Mouse (Mus musculus) myocyte (in vitro differentiated cells): ENCODE measurements around the gene Dvl1. TPM values are rescaled to one million over a fixed set of nuclear protein-coding genes. Genes with fewer than 3 reads are reported as not detected.

Experiments used
- H3K27me3 ChIP-seq: one replicate; pipeline ENCODE4 v1.6.1; 2011; ENCODE audit not compliant: control insufficient read depth, insufficient read depth, insufficient read length
- H3K36me3 ChIP-seq: one replicate; pipeline ENCODE4 v1.6.1; 2011; ENCODE audit not compliant: control insufficient read depth, insufficient read depth
- H3K4me2 ChIP-seq: one replicate; pipeline ENCODE4 v1.6.1; 2011; ENCODE audit warnings: low read depth, control low read depth
- H3K4me3 ChIP-seq: one replicate; pipeline ENCODE4 v1.5.1; 2011; ENCODE audit warnings: mild to moderate bottlenecking, control low read depth, moderate library complexity
- H3K79me2 ChIP-seq: one replicate; pipeline ENCODE4 v1.6.1; 2011; ENCODE audit not compliant: control insufficient read depth, insufficient read depth
- H3ac ChIP-seq: one replicate; pipeline ENCODE4 v1.6.1; 2011; ENCODE audit not compliant: control insufficient read depth, insufficient read length
- CEBPB ChIP-seq: IDR thresholded peaks from 2 replicates; pipeline ENCODE4 v1.6.1; 2011; ENCODE audit warnings: mild to moderate bottlenecking, moderate library complexity; ENCODE audit not compliant: poor library complexity, insufficient read depth, severe bottlenecking
- E2F4 ChIP-seq: IDR thresholded peaks from one replicate; pipeline ENCODE4 v1.6.1; 2011; ENCODE audit warnings: mild to moderate bottlenecking, control low read depth, moderate library complexity; ENCODE audit not compliant: insufficient read depth
- MAX ChIP-seq: IDR thresholded peaks from one replicate; pipeline ENCODE4 v1.6.1; 2011; ENCODE audit warnings: low read depth, mild to moderate bottlenecking, control low read depth
- MYOD1 ChIP-seq, 3 experiments: IDR thresholded peaks; one replicate each; pipeline ENCODE4 v1.6.1; 2011; ENCODE audit warnings: control low read depth in 2 of 3, low read depth in 2 of 3, mild to moderate bottlenecking in 2 of 3, moderate library complexity in 1 of 3; ENCODE audit not compliant: insufficient read length in 2 of 3, control insufficient read depth in 1 of 3
- MYOG ChIP-seq, 3 experiments: IDR thresholded peaks; one replicate each; pipeline ENCODE4 v1.6.1; 2011; ENCODE audit warnings: control low read depth in 2 of 3, low read depth in 2 of 3, mild to moderate bottlenecking in 2 of 3; ENCODE audit not compliant: insufficient read length in 2 of 3, control insufficient read depth in 1 of 3, insufficient read depth in 1 of 3
- POLR2A ChIP-seq: IDR thresholded peaks from one replicate; pipeline ENCODE4 v1.6.1; 2011; ENCODE audit warnings: low read depth, mild to moderate bottlenecking, control low read depth, moderate library complexity; ENCODE audit not compliant: insufficient read length
- POLR2AphosphoS2 ChIP-seq: IDR thresholded peaks from one replicate; pipeline ENCODE4 v1.6.1; 2011; ENCODE audit warnings: low read depth, control low read depth; ENCODE audit not compliant: insufficient read length
- REST ChIP-seq: IDR thresholded peaks from one replicate; pipeline ENCODE4 v1.6.1; 2011; ENCODE audit warnings: mild to moderate bottlenecking, control low read depth, moderate library complexity; ENCODE audit not compliant: insufficient read depth, insufficient read length
- SRF ChIP-seq: IDR thresholded peaks from one replicate; pipeline ENCODE4 v1.6.1; 2011; ENCODE audit warnings: low read depth; ENCODE audit not compliant: control insufficient read depth, insufficient read length
- TCF12 ChIP-seq: IDR thresholded peaks from one replicate; pipeline ENCODE4 v1.6.1; 2011; ENCODE audit warnings: mild to moderate bottlenecking, control low read depth; ENCODE audit not compliant: poor library complexity, insufficient read depth, severe bottlenecking
- TCF3 ChIP-seq: IDR thresholded peaks from one replicate; pipeline ENCODE4 v1.6.1; 2011; ENCODE audit warnings: low read depth, control low read depth; ENCODE audit not compliant: insufficient read length
- USF1 ChIP-seq: IDR thresholded peaks from one replicate; pipeline ENCODE4 v1.6.1; 2011; ENCODE audit warnings: low read depth, mild to moderate bottlenecking, control low read depth, moderate library complexity
- polyA plus RNA-seq: library from polyadenylated mRNA; unstranded; fragments of >200 nt; fragmentation: generic; extraction: Trizol; gene quantifications from one replicate; pipeline ENCODE4 v1.2.1, GENCODE M21; 2012; ENCODE audit warnings: missing spikeins

Gene Dvl1
- polyA plus RNA-seq, 1 experiment: 98.4 TPM

GRCm38 (mm10) chr4:155811929-155812664, 35.1 kb upstream of the Dvl1 start, which contains the start of gene Ccnl2:
Ccnl2 (plus strand) TSS chr4:155812489.
- TF ChIP-seq E2F4: no peak
- TF ChIP-seq USF1: no peak
- peak in 1 of 3 experiments; percentile 38 for TF ChIP-seq MYOG (IDR thresholded peaks at IDR 0.05; ENCODE audit: control insufficient read depth in 1 of 3, insufficient read depth in 1 of 3, insufficient read length in 2 of 3, low read depth in 2 of 3)
- TF ChIP-seq CEBPB: no peak
- no peak for TF ChIP-seq TCF12
- TF ChIP-seq TCF3: no peak
- TF ChIP-seq POLR2AphosphoS2: peak; percentile 89
- TF ChIP-seq REST: no peak
- peak in 2 of 3 experiments; percentile 15 to 26 for TF ChIP-seq MYOD1 (IDR thresholded peaks at IDR 0.05; ENCODE audit: control insufficient read depth in 1 of 3, insufficient read length in 2 of 3, low read depth in 2 of 3)
- TF ChIP-seq POLR2A: peak; percentile 70
- TF ChIP-seq MAX: no peak
- no peak for TF ChIP-seq SRF
- H3K27me3 ChIP-seq: no peaks in the 10 kb centered on the region
- H3K4me2 ChIP-seq: peak within 1 kb of the TSS; percentile 79
- peaks cover 44% of the 10 kb centered on the region for H3K79me2 ChIP-seq
- H3K4me3 ChIP-seq: peak within 1 kb of the TSS; percentile 71
- peaks cover 54% of the 10 kb centered on the region for H3K36me3 ChIP-seq
- peak within 1 kb of the TSS; percentile 92 for H3ac ChIP-seq

- H3ac ChIP-seq: peak overlapping the region; percentile 92
- no peaks in the 10 kb centered on the region for H3K27me3 ChIP-seq
- H3K4me3 ChIP-seq: peak overlapping the region; percentile 71
- peaks cover 59% of the 10 kb centered on the region for H3K36me3 ChIP-seq
- peaks cover 50% of the 10 kb centered on the region for H3K79me2 ChIP-seq
- H3K4me2 ChIP-seq: peak overlapping the region; percentile 79
- TF ChIP-seq E2F4 (no peak), POLR2A (no peak), REST (no peak), MAX (no peak), TCF3 (no peak), USF1 (no peak), CEBPB (no peak), TCF12 (no peak), MYOG (IDR thresholded peaks at IDR 0.05; ENCODE audit: control insufficient read depth in 1 of 3, insufficient read depth in 1 of 3, insufficient read length in 2 of 3, low read depth in 2 of 3) (no peak), MYOD1 (IDR thresholded peaks at IDR 0.05; ENCODE audit: control insufficient read depth in 1 of 3, insufficient read length in 2 of 3, low read depth in 2 of 3) (no peak), POLR2AphosphoS2 (no peak), SRF (no peak)
Observed at GRCm38 (mm10) chr4:155812665-155813181, 34.5 kb upstream of the Dvl1 start.

GRCm38 (mm10) chr4:155817533-155817932, 29.7 kb upstream of the Dvl1 start:
- TF ChIP-seq TCF12: no peak
- TF ChIP-seq MAX: no peak
- no peak for TF ChIP-seq TCF3
- no peak for TF ChIP-seq E2F4
- TF ChIP-seq USF1: no peak
- TF ChIP-seq MYOG (IDR thresholded peaks at IDR 0.05; ENCODE audit: control insufficient read depth in 1 of 3, insufficient read depth in 1 of 3, insufficient read length in 2 of 3, low read depth in 2 of 3): no peak
- TF ChIP-seq REST: no peak
- TF ChIP-seq POLR2A: no peak
- TF ChIP-seq CEBPB: no peak
- no peak for TF ChIP-seq MYOD1 (IDR thresholded peaks at IDR 0.05; ENCODE audit: control insufficient read depth in 1 of 3, insufficient read length in 2 of 3, low read depth in 2 of 3)
- TF ChIP-seq POLR2AphosphoS2: no peak
- no peak for TF ChIP-seq SRF
- Histone ChIP-seq H3K36me3 (peaks cover 71% of the 10 kb centered on the region), H3K27me3 (no peaks in the 10 kb centered on the region), H3ac (no peak overlapping the region), H3K79me2 (peaks cover 84% of the 10 kb centered on the region), H3K4me3 (no peak overlapping the region), H3K4me2 (no peak overlapping the region)

GRCm38 (mm10) chr4:155821025-155821424, 26.2 kb upstream of the Dvl1 start:
- H3ac ChIP-seq: no peak overlapping the region
- H3K4me2 ChIP-seq: no peak overlapping the region
- H3K4me3 ChIP-seq: no peak overlapping the region
- H3K36me3 ChIP-seq: peaks cover 81% of the 10 kb centered on the region
- H3K27me3 ChIP-seq: no peaks in the 10 kb centered on the region
- peaks cover 55% of the 10 kb centered on the region for H3K79me2 ChIP-seq
- TF ChIP-seq MYOG (IDR thresholded peaks at IDR 0.05; ENCODE audit: control insufficient read depth in 1 of 3, insufficient read depth in 1 of 3, insufficient read length in 2 of 3, low read depth in 2 of 3) (no peak), MYOD1 (IDR thresholded peaks at IDR 0.05; ENCODE audit: control insufficient read depth in 1 of 3, insufficient read length in 2 of 3, low read depth in 2 of 3) (no peak), POLR2AphosphoS2 (no peak), POLR2A (no peak), TCF3 (no peak), REST (no peak), MAX (no peak), E2F4 (no peak), CEBPB (no peak), SRF (no peak), USF1 (no peak), TCF12 (no peak)
